15 mouse cellular contexts compared by ENCODE assay signal in genomic region chr4:138041566-138042256, GRCm38 (mm10). TPM values are rescaled to one million over a fixed set of nuclear protein-coding genes. Genes with fewer than 3 reads are reported as not detected.
DNase-seq lines count a peak whose midpoint lies in the region; ATAC-seq and TF ChIP-seq lines count a peak whose summit lies in the region.
"Had no signal": no experiment of that assay in that cellular context is flagged by ENCODE, and none has a peak within 500 bp of the region (broad histone marks: within the 10 kb centered on the region; RNA-seq: fewer than 3 reads in every experiment).

No protein-coding gene starts in this region.

- DNase-seq in forebrain, embryonic 10.5 days (ENCODE audit: extremely low spot score, low spot score) = no peak
- peak; percentile 31 for DNase-seq in kidney, adult 2 months
- DNase-seq in kidney, postnatal 10 days = no peak
- DNase-seq in embryonic facial prominence, embryonic 14.5 days (ENCODE audit: low spot score) = peak; percentile 28
- DNase-seq in midbrain, embryonic 14.5 days = peak; percentile 41
- DNase-seq in left cerebral cortex, postnatal 36 days (ENCODE audit: low spot score in 2 of 2) = no peak
- DNase-seq in layer of hippocampus, postnatal 36 days = no peak
- DNase-seq: adrenal gland, postnatal 25 days; cerebellum, adult 11 months; gastrocnemius, postnatal 14 days; kidney, adult 9 months; right cerebral cortex, adult 18-20 months had no signal

- intact Hi-C loops in left cerebral cortex, postnatal 36 days (cut with DNase I) = no loop called here

- H3K4me1 ChIP-seq in forebrain, embryonic 12.5 days = peaks cover 21% of the 10 kb centered on the region
- H3K4me1 ChIP-seq in forebrain, embryonic 10.5 days = peaks cover 12% of the 10 kb centered on the region
- H3K4me1 ChIP-seq in kidney, adult 2 months (ENCODE audit: control insufficient read depth, insufficient read depth, low read length) = peaks cover 22% of the 10 kb centered on the region
- H3K4me1 ChIP-seq in embryonic facial prominence, embryonic 14.5 days (ENCODE audit: control insufficient read depth, insufficient read depth, low read length) = peaks cover 11% of the 10 kb centered on the region; the same call in 1 of the 2 replicates
- H3K4me1 ChIP-seq in midbrain, embryonic 14.5 days (ENCODE audit: control insufficient read depth, insufficient read depth, low read length) = peaks cover 12% of the 10 kb centered on the region

- peak overlapping the region; percentile 59; the same call in 1 of the 2 replicates for H3K27ac ChIP-seq in forebrain, embryonic 12.5 days
- no peak overlapping the region for H3K27ac ChIP-seq in forebrain, embryonic 10.5 days
- peak overlapping the region; percentile 47; the same call in 1 of the 2 replicates for H3K27ac ChIP-seq in kidney, adult 2 months (ENCODE audit: insufficient read depth, low read depth, low read length)
- H3K27ac ChIP-seq in embryonic facial prominence, embryonic 14.5 days (replicated peaks; ENCODE audit: low read depth, low read length) = no peak overlapping the region; the same call in 1 of the 2 replicates
- H3K27ac ChIP-seq in midbrain, embryonic 14.5 days (replicated peaks; ENCODE audit: low read depth, low read length) = peak overlapping the region; percentile 37; the same call in 1 of the 2 replicates
- H3K27ac ChIP-seq: limb, embryonic 10.5 days; liver, embryonic 15.5 days had no signal

- no peaks in the 10 kb centered on the region for H3K27me3 ChIP-seq in forebrain, embryonic 12.5 days
- no peaks in the 10 kb centered on the region for H3K27me3 ChIP-seq in forebrain, embryonic 10.5 days (ENCODE audit: poor library complexity, severe bottlenecking)
- H3K27me3 ChIP-seq in kidney, adult 2 months (replicated peaks; ENCODE audit: control insufficient read depth, insufficient read depth, low read length) = no peaks in the 10 kb centered on the region
- no peaks in the 10 kb centered on the region for H3K27me3 ChIP-seq in embryonic facial prominence, embryonic 14.5 days (replicated peaks; ENCODE audit: control insufficient read depth, insufficient read depth, low read length)
- H3K27me3 ChIP-seq in midbrain, embryonic 14.5 days (ENCODE audit: control insufficient read depth, insufficient read depth, low read length) = no peaks in the 10 kb centered on the region
- H3K27me3 ChIP-seq: liver, embryonic 15.5 days had no signal

- no peak for ATAC-seq in forebrain, embryonic 12.5 days (ENCODE audit: low FRiP score)
- ATAC-seq in embryonic facial prominence, embryonic 14.5 days (ENCODE audit: low read depth) = peak; percentile 42
- no peak for ATAC-seq in midbrain, embryonic 14.5 days (ENCODE audit: low FRiP score, low TSS enrichment)

- no peak overlapping the region for H3K4me2 ChIP-seq in forebrain, embryonic 12.5 days
- H3K4me2 ChIP-seq in embryonic facial prominence, embryonic 14.5 days (ENCODE audit: low read depth, low read length) = no peak overlapping the region
- H3K4me2 ChIP-seq in midbrain, embryonic 14.5 days (ENCODE audit: low read length) = no peak overlapping the region
- H3K4me2 ChIP-seq: liver, embryonic 15.5 days had no signal

- H3K9ac ChIP-seq in forebrain, embryonic 12.5 days = no peak overlapping the region
- no peak overlapping the region for H3K9ac ChIP-seq in embryonic facial prominence, embryonic 14.5 days (ENCODE audit: low read depth, low read length)
- H3K9ac ChIP-seq in midbrain, embryonic 14.5 days (replicated peaks; ENCODE audit: low read length) = no peak overlapping the region
- H3K9ac ChIP-seq: liver, embryonic 15.5 days had no signal

- no peak for TF ChIP-seq CTCF in kidney, adult 2 months (conservative IDR thresholded peaks at IDR 0.05; ENCODE audit: insufficient read depth, insufficient read length, low read depth, low read length)

- WGBS in forebrain, embryonic 12.5 days = 81% methylated on average over 12 of the region's 12 CpGs
- WGBS in forebrain, embryonic 10.5 days = 92% methylated on average over 12 of the region's 12 CpGs
- 44% methylated on average over 12 of the region's 12 CpGs for WGBS in kidney, adult 2 months
- WGBS in embryonic facial prominence, embryonic 14.5 days = 76% methylated on average over 12 of the region's 12 CpGs
- 68% methylated on average over 12 of the region's 12 CpGs for WGBS in midbrain, embryonic 14.5 days

- H3K9me3 ChIP-seq in forebrain, embryonic 12.5 days = no peaks in the 10 kb centered on the region; the same call in 1 of the 2 replicates
- peaks cover 6% of the 10 kb centered on the region; the same call in 1 of the 2 replicates for H3K9me3 ChIP-seq in forebrain, embryonic 10.5 days
- H3K9me3 ChIP-seq in embryonic facial prominence, embryonic 14.5 days (ENCODE audit: control insufficient read depth, low read length) = peaks cover 9% of the 10 kb centered on the region; the same call in 1 of the 2 replicates
- no peaks in the 10 kb centered on the region for H3K9me3 ChIP-seq in midbrain, embryonic 14.5 days (ENCODE audit: control insufficient read depth, low read length)
- H3K9me3 ChIP-seq: limb, embryonic 10.5 days; liver, embryonic 15.5 days had no signal

- peaks cover 44% of the 10 kb centered on the region for H3K36me3 ChIP-seq in forebrain, embryonic 12.5 days (replicated peaks)
- peaks cover 93% of the 10 kb centered on the region for H3K36me3 ChIP-seq in forebrain, embryonic 10.5 days (replicated peaks)
- H3K36me3 ChIP-seq in kidney, adult 2 months (ENCODE audit: control insufficient read depth, insufficient read depth, low read length) = no peaks in the 10 kb centered on the region; the same call in 1 of the 2 replicates
- H3K36me3 ChIP-seq in embryonic facial prominence, embryonic 14.5 days (ENCODE audit: control insufficient read depth, insufficient read depth, low read length) = peaks cover 42% of the 10 kb centered on the region
- peaks cover 17% of the 10 kb centered on the region for H3K36me3 ChIP-seq in midbrain, embryonic 14.5 days (ENCODE audit: control insufficient read depth, insufficient read depth, low read length)

- no peak for TF ChIP-seq POLR2A in kidney, adult 2 months (IDR thresholded peaks at IDR 0.05; ENCODE audit: low read depth, low read length)

- H3K4me3 ChIP-seq in forebrain, embryonic 12.5 days (replicated peaks) = no peak overlapping the region
- H3K4me3 ChIP-seq in forebrain, embryonic 10.5 days = no peak overlapping the region
- no peak overlapping the region for H3K4me3 ChIP-seq in kidney, adult 2 months (ENCODE audit: insufficient read depth, low read depth, low read length)
- H3K4me3 ChIP-seq in embryonic facial prominence, embryonic 14.5 days (ENCODE audit: low read depth, low read length) = no peak overlapping the region
- no peak overlapping the region for H3K4me3 ChIP-seq in midbrain, embryonic 14.5 days (replicated peaks; ENCODE audit: low read depth, low read length)
- H3K4me3 ChIP-seq: limb, embryonic 10.5 days; liver, embryonic 15.5 days had no signal

RNA-seq across cellular contexts. Expression of gene Eif4g3, which starts 48.9 kb away (rescaled TPM):
- 58.0 and 60.5 TPM in 2 replicates for polyA plus RNA-seq in forebrain, embryonic 12.5 days (2016; fragmentation: Nextera tagmentation; extraction: Ambion mirVana)
- polyA plus RNA-seq in forebrain, embryonic 10.5 days (2016; fragmentation: Nextera tagmentation; extraction: Ambion mirVana) = 36.5 and 37.2 TPM in 2 replicates
- 53.5 and 54.0 TPM in 2 replicates for polyA plus RNA-seq in kidney, adult 2 months (2012; rRNA removed)
- 33.9 and 35.4 TPM in 2 replicates for polyA plus RNA-seq in embryonic facial prominence, embryonic 14.5 days (2014; fragmentation: Nextera tagmentation; extraction: Ambion mirVana)
- 48.4 and 63.0 TPM in 2 replicates for polyA plus RNA-seq in midbrain, embryonic 14.5 days (2014; fragmentation: Nextera tagmentation; extraction: Ambion mirVana)
- total RNA-seq in left cerebral cortex, postnatal 36 days (2021) = 100 to 1,000 TPM; 168 to 190 TPM
- 100 to 1,000 TPM; 142 to 157 TPM for total RNA-seq in layer of hippocampus, postnatal 36 days (2021)

Comparison
In these comparisons a context has a peak if more than half of its experiments do, and no peak if none do; other contexts are left out.
1. H3K27ac ChIP-seq: peak in forebrain, embryonic 12.5 days (single experiment), kidney, adult 2 months (single experiment) and midbrain, embryonic 14.5 days (single experiment); none in forebrain, embryonic 10.5 days (single experiment) and embryonic facial prominence, embryonic 14.5 days (single experiment).
2. DNase-seq: peak in kidney, adult 2 months (single experiment), embryonic facial prominence, embryonic 14.5 days (single experiment) and midbrain, embryonic 14.5 days (single experiment); none in forebrain, embryonic 10.5 days (single experiment), kidney, postnatal 10 days (single experiment), left cerebral cortex, postnatal 36 days (0 of 2) and layer of hippocampus, postnatal 36 days (0 of 2).